Mouse (Mus musculus) left cerebral cortex, adult 2 months (tissue): ENCODE results near the gene Sycn. TPM values are rescaled to one million over a fixed set of nuclear protein-coding genes. Genes with fewer than 3 reads are reported as not detected.

Experiments used
- DNase-seq, 2 experiments: peaks; one replicate each; pipeline ENCODE4 v3.0.0; 2021 to 2022; ENCODE audit warnings: low spot score in 2 of 2, mixed read lengths in 1 of 2; ENCODE audit errors: extremely low spot score in 1 of 2
- H3K27ac ChIP-seq: fragments of 200-600 bp; 2 replicates; pipeline ENCODE4 v1.8.1; 2022
- H3K4me3 ChIP-seq: fragments of 200-600 bp; 2 replicates; pipeline ENCODE4 v1.8.1; 2022
- CTCF ChIP-seq: fragments of 200-600 bp; IDR thresholded peaks from 2 replicates; pipeline ENCODE4 v1.8.1; 2022; ENCODE audit warnings: antibody characterized with exemption, mild to moderate bottlenecking, moderate library complexity
- intact Hi-C: fragments of 180-260 bp; cut with DNase I; formaldehyde crosslinking; loops from one replicate; pipeline ENCODE4 v1.15.1; 2025
- total RNA-seq, 2 experiments: library from RNA; stranded (reverse); gene quantifications; 2 replicates each; pipeline ENCODE4 v1.2.3; 2021

Sycn gene
- total RNA-seq, 2 experiments from 2014 or later, result not detected

GRCm38 (mm10) chr7:28544051-28544601, 3.4 kb downstream of the Sycn start:
- TF ChIP-seq CTCF, result no peak
- intact Hi-C loops, result no loop called here
- H3K27ac ChIP-seq, result no peak overlapping the region
- no peak for DNase-seq
- no peak overlapping the region for H3K4me3 ChIP-seq

DNA sequence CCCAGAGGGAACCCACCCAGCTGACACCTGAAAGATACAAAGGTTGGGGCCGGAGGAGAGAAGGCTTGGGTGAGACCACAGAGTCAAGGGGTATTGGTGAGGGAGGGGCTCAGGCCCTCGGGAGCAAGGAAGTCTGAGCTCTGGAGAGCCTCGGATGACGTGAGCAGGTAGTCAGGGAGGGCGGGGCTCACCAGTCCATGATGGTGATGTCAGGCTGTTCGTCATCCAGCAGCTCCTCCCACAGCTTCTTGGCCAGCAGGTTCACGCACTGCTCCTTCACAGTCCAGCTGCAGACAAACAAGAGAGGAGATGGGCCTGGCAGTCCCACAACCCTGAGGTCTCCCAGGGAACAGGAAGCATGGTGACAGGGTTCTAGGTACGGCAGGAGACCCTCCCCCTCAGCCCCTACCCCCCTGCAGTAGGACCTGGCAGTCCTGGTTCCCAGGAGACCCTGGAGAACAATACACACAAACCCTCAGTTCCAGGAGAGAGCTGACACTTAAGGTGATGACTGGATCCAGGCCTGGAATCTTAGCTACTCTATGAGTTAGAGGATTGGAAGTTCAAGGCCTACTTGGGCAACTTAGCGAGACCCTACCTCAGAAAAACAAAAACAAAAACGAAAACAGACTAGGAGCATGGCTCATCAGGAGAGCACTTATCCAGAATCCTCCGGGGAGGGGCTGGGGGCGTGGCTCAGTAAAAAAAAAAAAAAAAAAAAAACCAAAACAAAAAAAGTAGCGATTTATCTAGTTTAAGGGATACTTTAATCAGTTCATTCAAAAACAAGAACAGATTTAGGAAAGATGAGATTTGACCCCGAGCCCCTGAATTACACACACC, 4.6 kb downstream of the Sycn start:
- intact Hi-C loops, result no loop called here

DNA sequence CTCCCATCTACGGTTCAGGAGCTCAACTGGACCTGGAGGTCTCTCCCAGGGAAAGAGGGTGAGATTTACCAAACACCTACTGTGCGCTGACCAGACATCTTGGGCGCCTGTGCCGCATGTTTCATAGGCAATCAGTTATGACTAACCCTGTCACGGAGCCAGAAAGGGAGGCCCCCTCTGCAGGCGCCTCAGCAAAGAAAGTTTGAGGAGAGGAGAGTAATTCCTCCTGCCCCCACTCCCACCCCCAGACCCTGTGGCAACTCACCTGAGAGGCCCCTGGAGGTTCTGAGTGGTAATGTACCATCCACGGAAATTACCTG, 5.2 kb downstream of the Sycn start:
- Histone ChIP-seq H3K27ac (no peak overlapping the region), H3K4me3 (no peak overlapping the region)
- intact Hi-C loops, result no loop called here
- no peak for TF ChIP-seq CTCF
- no peak for DNase-seq

More for the DNA sequence above, 4.6 kb downstream of the Sycn start:
- no peak for TF ChIP-seq CTCF
- DNase-seq, result no peak
- no peak overlapping the region for H3K4me3 ChIP-seq
- no peak overlapping the region for H3K27ac ChIP-seq

DNA sequence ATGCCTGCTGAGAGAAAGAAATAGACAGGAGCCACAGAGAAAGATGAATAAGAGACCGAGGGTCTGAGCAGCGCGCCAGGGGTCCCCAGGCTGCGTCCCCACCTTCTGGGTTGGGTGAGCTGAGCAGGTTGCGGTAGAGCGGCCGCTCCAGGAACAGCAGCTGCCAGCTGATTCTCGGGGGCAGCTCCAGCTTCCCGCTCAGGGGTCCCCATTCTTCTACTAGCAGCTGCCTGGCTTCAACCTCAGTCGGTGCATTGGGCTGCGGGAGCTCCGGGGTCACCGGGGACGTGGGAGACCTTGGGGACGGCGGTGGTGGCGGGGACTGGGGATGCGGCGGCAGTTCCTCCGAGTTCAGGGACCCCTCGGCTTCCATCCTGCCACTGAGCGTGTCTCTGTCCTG, 6.0 kb downstream of the Sycn start:
- H3K27ac ChIP-seq, result no peak overlapping the region
- H3K4me3 ChIP-seq, result no peak overlapping the region
- intact Hi-C loops, result no loop called here
- TF ChIP-seq CTCF, result no peak; the same call in 1 of the 2 replicates
- no peak for DNase-seq

DNA sequence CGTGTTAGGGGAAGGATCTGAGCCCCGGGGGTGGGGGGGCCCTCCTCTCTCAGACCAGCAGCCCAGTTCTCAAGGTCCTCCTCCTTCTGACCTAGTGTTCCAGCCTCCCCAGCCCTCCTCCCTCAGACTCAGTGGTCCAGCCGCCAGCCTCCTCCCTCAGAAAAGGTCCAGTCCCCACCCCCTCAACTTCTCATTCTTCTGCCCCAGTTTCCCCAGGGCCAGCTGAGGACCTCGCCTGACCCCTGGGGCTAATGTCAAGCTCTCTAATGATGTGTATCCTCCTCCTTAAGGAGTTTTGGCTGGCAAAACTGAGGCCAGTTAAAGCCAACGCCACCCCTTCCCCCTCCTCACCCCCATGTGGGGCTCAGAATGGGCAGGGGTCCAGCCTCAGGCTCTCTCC, 6.5 kb downstream of the Sycn start, which contains the start of gene Nccrp1:
Gene Nccrp1, minus strand, starts transcription at position 101 of the 400 bp plus-strand sequence.
- Histone ChIP-seq H3K27ac (no peak within 1 kb of the TSS), H3K4me3 (no peak within 1 kb of the TSS)
- TF ChIP-seq CTCF, result no peak
- DNase-seq, result no peak
- intact Hi-C loops, result no loop called here

DNA sequence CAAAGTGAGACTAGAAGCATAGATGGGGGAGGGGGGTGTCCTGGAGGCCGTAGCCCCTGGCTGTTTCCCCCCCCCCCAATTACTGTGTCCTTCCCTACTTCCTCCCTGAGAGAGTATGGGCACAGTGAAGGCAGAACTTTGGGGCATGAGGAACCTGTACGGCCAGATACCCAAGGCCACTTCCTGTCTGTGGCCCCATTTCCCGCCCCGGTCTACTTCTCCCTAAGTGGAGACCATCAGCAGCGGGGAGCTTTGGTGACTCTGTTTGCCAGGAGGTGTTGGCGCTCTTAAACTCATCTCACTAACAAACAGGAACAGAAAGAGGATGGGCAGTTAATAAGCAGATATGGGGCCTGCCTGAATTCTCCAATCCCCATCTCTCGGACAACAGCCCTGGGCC, 6.9 kb downstream of the Sycn start:
- no peak for TF ChIP-seq CTCF
- Histone ChIP-seq H3K4me3 (no peak overlapping the region), H3K27ac (no peak overlapping the region)
- DNase-seq, result no peak
- intact Hi-C loops, result no loop called here

DNA sequence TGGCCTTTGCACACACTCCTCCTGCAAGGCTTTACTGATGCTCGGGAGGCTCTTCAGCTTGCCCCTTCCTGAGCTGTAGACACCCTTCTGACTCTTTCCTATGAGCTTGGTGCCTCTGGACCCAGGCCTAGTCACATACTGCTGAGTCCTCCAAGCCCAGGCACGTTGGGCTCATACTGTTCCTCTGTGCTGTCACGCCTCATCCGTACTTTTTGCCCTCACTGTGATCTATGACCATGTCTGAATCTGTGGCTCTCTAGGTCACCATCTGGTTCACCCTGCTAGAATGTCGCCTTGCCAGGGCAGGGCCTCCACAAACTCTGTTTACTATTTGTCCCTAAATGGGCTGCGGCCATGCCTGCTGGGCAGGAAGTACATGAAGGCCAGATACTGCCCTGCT, 12.4 kb downstream of the Sycn start:
- no peak for DNase-seq
- H3K4me3 ChIP-seq, result no peak overlapping the region
- intact Hi-C loops, result no loop called here
- no peak for TF ChIP-seq CTCF
- H3K27ac ChIP-seq, result no peak overlapping the region

DNA sequence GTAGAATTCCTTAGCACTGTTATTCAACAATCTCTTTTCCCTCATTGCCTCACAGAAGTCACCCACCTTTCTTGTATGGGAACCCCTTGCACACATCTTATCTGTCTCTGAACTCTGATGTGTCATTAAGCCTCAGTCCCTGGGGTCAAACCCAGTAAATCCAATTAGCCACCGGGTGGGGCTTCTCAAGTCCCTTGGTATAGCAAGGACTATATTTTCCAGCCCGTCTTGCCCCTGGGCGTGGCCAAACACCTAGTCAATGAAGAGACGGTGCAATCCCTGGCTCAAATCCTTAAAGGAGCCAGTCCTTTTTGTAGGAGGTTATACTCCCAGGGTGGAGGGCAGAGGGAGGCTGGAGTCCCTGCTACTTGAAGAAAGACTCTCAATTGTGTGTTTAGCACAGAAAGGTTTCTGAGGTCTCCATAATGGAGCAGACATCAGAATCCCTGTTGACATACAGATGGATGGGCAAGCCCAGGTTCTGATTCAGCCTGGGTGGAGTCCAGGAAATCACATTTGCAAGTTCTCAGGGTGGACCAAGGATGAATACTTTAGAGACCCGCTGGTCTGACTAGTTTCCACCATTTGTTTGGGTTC, 15.4 kb downstream of the Sycn start:
- TF ChIP-seq CTCF, result no peak
- intact Hi-C loops, result no loop called here
- no peak overlapping the region for H3K27ac ChIP-seq
- no peak for DNase-seq
- no peak overlapping the region for H3K4me3 ChIP-seq

GRCm38 (mm10) chr7:28557069-28557468, 16.4 kb downstream of the Sycn start:
- TF ChIP-seq CTCF, result no peak
- intact Hi-C loops, result no loop called here

GRCm38 (mm10) chr7:28557708-28558107, 17.0 kb downstream of the Sycn start:
- TF ChIP-seq CTCF, result no peak
- no peak overlapping the region for H3K27ac ChIP-seq
- DNase-seq, result no peak
- H3K4me3 ChIP-seq, result no peak overlapping the region
- intact Hi-C loops, result no loop called here

More at GRCm38 (mm10) chr7:28557069-28557468, 16.4 kb downstream of the Sycn start:
- H3K4me3 ChIP-seq, result no peak overlapping the region
- H3K27ac ChIP-seq, result no peak overlapping the region
- DNase-seq, result no peak

DNA sequence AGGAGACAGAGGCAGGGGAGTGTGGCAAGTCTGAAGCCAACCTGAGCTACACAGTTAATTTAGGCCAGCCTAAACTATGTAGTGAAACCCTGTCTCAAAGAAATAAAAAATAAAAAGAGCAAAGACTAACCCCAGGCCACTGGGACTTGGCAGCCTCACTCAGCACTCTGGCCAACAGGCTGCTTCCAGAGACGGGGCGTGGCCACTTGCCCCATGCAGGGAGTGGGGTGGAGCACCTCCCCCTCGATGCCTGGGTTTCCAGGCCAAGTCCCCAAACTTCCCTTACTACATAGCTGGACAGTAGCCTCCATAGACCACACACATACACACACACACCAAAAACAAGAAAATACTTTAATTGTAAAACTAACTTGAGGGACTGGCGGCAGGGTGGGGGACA, 17.8 kb downstream of the Sycn start:
- Histone ChIP-seq H3K27ac (no peak overlapping the region), H3K4me3 (no peak overlapping the region)
- intact Hi-C loops, result no loop called here
- TF ChIP-seq CTCF, result no peak
- DNase-seq, result no peak

GRCm38 (mm10) chr7:28560856-28561255, 20.2 kb downstream of the Sycn start:
- TF ChIP-seq CTCF, result no peak
- intact Hi-C loops, result no loop called here
- DNase-seq, result no peak
- H3K27ac ChIP-seq, result no peak overlapping the region
- no peak overlapping the region for H3K4me3 ChIP-seq
